Comparison of ENCODE assay signal across 20 mouse cellular contexts in the genomic region with DNA sequence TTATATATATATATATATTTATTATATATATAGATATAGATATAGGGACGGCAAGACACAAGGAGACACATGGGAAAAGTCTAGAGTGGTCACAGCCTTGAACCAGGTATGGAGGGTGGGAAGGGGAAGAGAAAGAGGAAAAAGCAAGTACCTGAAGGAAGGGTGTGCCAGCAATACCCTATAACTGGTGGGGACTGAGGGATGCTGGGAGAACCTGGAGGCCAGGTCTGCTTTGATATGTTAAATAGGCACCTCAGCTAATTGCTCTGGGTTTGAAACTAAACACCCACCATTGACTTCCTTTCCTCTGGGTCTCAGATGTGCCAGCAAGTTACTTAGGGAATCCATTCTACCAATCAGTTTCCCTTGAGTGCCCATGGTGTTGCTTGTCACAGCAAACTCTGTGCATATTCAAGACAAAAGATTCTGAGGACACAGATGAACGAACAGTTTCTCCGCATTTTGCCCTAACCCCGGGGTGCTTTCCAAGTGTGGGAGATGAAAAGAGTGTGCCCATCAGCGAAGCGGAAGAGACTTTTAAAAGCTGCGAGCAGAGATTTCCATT. TPM values are rescaled to one million over a fixed set of nuclear protein-coding genes. Genes with fewer than 3 reads are reported as not detected.
DNase-seq lines count a peak whose midpoint lies in the region; ATAC-seq and TF ChIP-seq lines count a peak whose summit lies in the region.
"Had no signal": no experiment of that assay in that cellular context is flagged by ENCODE, and none has a peak within 500 bp of the region (broad histone marks: within the 10 kb centered on the region; RNA-seq: fewer than 3 reads in every experiment).

No protein-coding gene starts in this region.

- peak overlapping the region; percentile 10; the same call in 1 of the 2 replicates for H3K4me2 ChIP-seq in kidney, embryonic 14.5 days (replicated peaks; ENCODE audit: low read depth, low read length)
- H3K4me2 ChIP-seq in forebrain, embryonic 16.5 days (ENCODE audit: low read length): peak overlapping the region; percentile 47
- no peak overlapping the region for H3K4me2 ChIP-seq in heart, embryonic 12.5 days
- H3K4me2 ChIP-seq: liver, embryonic 15.5 days; stomach, embryonic 15.5 days had no signal

- no peak overlapping the region for H3K4me3 ChIP-seq in kidney, embryonic 14.5 days (ENCODE audit: low read length)
- H3K4me3 ChIP-seq in testis, adult 2 months (ENCODE audit: control insufficient read depth, low read depth, low read length): peak overlapping the region; percentile 53; the same call in 1 of the 2 replicates
- peak overlapping the region; percentile 10; the same call in 1 of the 2 replicates for H3K4me3 ChIP-seq in forebrain, embryonic 16.5 days (replicated peaks; ENCODE audit: low read length)
- no peak overlapping the region for H3K4me3 ChIP-seq in heart, embryonic 12.5 days
- H3K4me3 ChIP-seq: liver, embryonic 15.5 days; megakaryocyte, embryonic 14.5 days; myocyte; stomach, embryonic 15.5 days had no signal

- no peak for TF ChIP-seq CTCF in testis, adult 2 months (IDR thresholded peaks at IDR 0.05; ENCODE audit: control insufficient read depth, insufficient read depth, insufficient replicate concordance, low read depth, low read length)

- H3K27me3 ChIP-seq in kidney, embryonic 14.5 days (ENCODE audit: control insufficient read depth, insufficient read depth, low read length): no peaks in the 10 kb centered on the region
- H3K27me3 ChIP-seq in testis, adult 2 months (ENCODE audit: control insufficient read depth, insufficient read depth, low read length): no peaks in the 10 kb centered on the region
- no peaks in the 10 kb centered on the region for H3K27me3 ChIP-seq in forebrain, embryonic 16.5 days (replicated peaks; ENCODE audit: control insufficient read depth, insufficient read depth, low read length)
- no peaks in the 10 kb centered on the region for H3K27me3 ChIP-seq in heart, embryonic 12.5 days (replicated peaks)
- H3K27me3 ChIP-seq: liver, embryonic 15.5 days; megakaryocyte, embryonic 14.5 days; stomach, embryonic 15.5 days had no signal

- WGBS in kidney, embryonic 14.5 days: 44% methylated on average over 7 of the region's 7 CpGs
- WGBS in forebrain, embryonic 16.5 days: 21% methylated on average over 7 of the region's 7 CpGs
- WGBS in heart, embryonic 12.5 days: 58% methylated on average over 7 of the region's 7 CpGs

- DNase-seq in kidney, adult 9 months: no peak
- no peak for DNase-seq in testis, postnatal 14 days (ENCODE audit: low spot score)
- no peak for DNase-seq in lung, postnatal 4 days
- DNase-seq in left cerebral cortex, postnatal 14 days (ENCODE audit: low spot score in 2 of 2): no peak
- DNase-seq: cerebellum, postnatal 10 days; embryo, embryonic 11 days; gastrocnemius, postnatal 25 days; heart, postnatal 14 days; lung, postnatal 10 days; spleen, adult 18-20 months; thymus, postnatal 14 days had no signal

- intact Hi-C loops in left cerebral cortex, postnatal 14 days (cut with DNase I): no loop called here

- no peaks in the 10 kb centered on the region for H3K9me3 ChIP-seq in kidney, embryonic 14.5 days (ENCODE audit: control insufficient read depth, low read length)
- no peaks in the 10 kb centered on the region for H3K9me3 ChIP-seq in forebrain, embryonic 16.5 days (ENCODE audit: control insufficient read depth, low read length)
- H3K9me3 ChIP-seq in heart, embryonic 12.5 days (replicated peaks): no peaks in the 10 kb centered on the region
- H3K9me3 ChIP-seq: liver, embryonic 15.5 days; stomach, embryonic 15.5 days had no signal

- TF ChIP-seq POLR2A in testis, adult 2 months (IDR thresholded peaks at IDR 0.05; ENCODE audit: control insufficient read depth, low read depth, low read length): no peak

- H3K27ac ChIP-seq in kidney, embryonic 14.5 days (ENCODE audit: low read depth, low read length): no peak overlapping the region
- H3K27ac ChIP-seq in testis, adult 2 months (ENCODE audit: control insufficient read depth, insufficient read depth, low read depth, low read length): no peak overlapping the region
- no peak overlapping the region for H3K27ac ChIP-seq in forebrain, embryonic 16.5 days (ENCODE audit: low read length)
- H3K27ac ChIP-seq in heart, embryonic 12.5 days (ENCODE audit: poor library complexity, severe bottlenecking): no peak overlapping the region
- H3K27ac ChIP-seq: liver, embryonic 15.5 days; stomach, embryonic 15.5 days had no signal

- no peaks in the 10 kb centered on the region for H3K36me3 ChIP-seq in kidney, embryonic 14.5 days (ENCODE audit: control insufficient read depth, insufficient read depth, low read length)
- no peaks in the 10 kb centered on the region for H3K36me3 ChIP-seq in testis, adult 2 months (ENCODE audit: control insufficient read depth, insufficient read depth, low read length)
- H3K36me3 ChIP-seq in forebrain, embryonic 16.5 days (ENCODE audit: control insufficient read depth, insufficient read depth): no peaks in the 10 kb centered on the region
- no peaks in the 10 kb centered on the region for H3K36me3 ChIP-seq in heart, embryonic 12.5 days
- H3K36me3 ChIP-seq: liver, embryonic 15.5 days; stomach, embryonic 15.5 days had no signal

- peak; percentile 55; the same call in 1 of the 2 replicates for ATAC-seq in kidney, embryonic 14.5 days (ENCODE audit: low FRiP score, low TSS enrichment)
- ATAC-seq in forebrain, embryonic 16.5 days: peak; percentile 55; the same call in 1 of the 2 replicates
- no peak for ATAC-seq in heart, embryonic 12.5 days (ENCODE audit: insufficient number of reproducible peaks, low FRiP score)
- ATAC-seq: intestine, embryonic 16.5 days had no signal

- no peaks in the 10 kb centered on the region for H3K4me1 ChIP-seq in kidney, embryonic 14.5 days (ENCODE audit: control insufficient read depth, insufficient read depth, low read length)
- no peaks in the 10 kb centered on the region for H3K4me1 ChIP-seq in testis, adult 2 months (ENCODE audit: control insufficient read depth, insufficient read depth, low read length)
- peaks cover 5% of the 10 kb centered on the region; the same call in 1 of the 2 replicates for H3K4me1 ChIP-seq in forebrain, embryonic 16.5 days (replicated peaks; ENCODE audit: control insufficient read depth, insufficient read depth, low read length)
- H3K4me1 ChIP-seq in heart, embryonic 12.5 days (replicated peaks): no peaks in the 10 kb centered on the region
- H3K4me1 ChIP-seq: liver, embryonic 15.5 days; megakaryocyte, embryonic 14.5 days; stomach, embryonic 15.5 days had no signal

- no peak overlapping the region for H3K9ac ChIP-seq in kidney, embryonic 14.5 days (ENCODE audit: low read depth, low read length)
- H3K9ac ChIP-seq in forebrain, embryonic 16.5 days (replicated peaks; ENCODE audit: low read depth, low read length): no peak overlapping the region
- no peak overlapping the region for H3K9ac ChIP-seq in heart, embryonic 12.5 days
- H3K9ac ChIP-seq: liver, embryonic 15.5 days; stomach, embryonic 15.5 days had no signal

RNA-seq across cellular contexts. Expression of gene Gpc6, which starts 42.6 kb away (rescaled TPM):
- polyA plus RNA-seq in kidney, embryonic 14.5 days (2014; fragmentation: Nextera tagmentation; extraction: Ambion mirVana): 52.0 and 71.8 TPM in 2 replicates
- polyA plus RNA-seq in testis, adult 2 months (2012; rRNA removed): 0.35 and 0.63 TPM in 2 replicates
- polyA plus RNA-seq in forebrain, embryonic 16.5 days (2015; fragmentation: Nextera tagmentation; extraction: Ambion mirVana): 17.2 and 18.2 TPM in 2 replicates
- polyA plus RNA-seq in heart, embryonic 12.5 days (2016; fragmentation: Nextera tagmentation; extraction: Ambion mirVana): 15.9 and 17.0 TPM in 2 replicates
- 10 to 100 TPM; 22.7 to 30.5 TPM for total RNA-seq in left cerebral cortex, postnatal 14 days (2021)

Comparison
In these comparisons a context has a peak if more than half of its experiments do, and no peak if none do; other contexts are left out.
1. H3K4me3 ChIP-seq: peak in testis, adult 2 months (single experiment) and forebrain, embryonic 16.5 days (single experiment); none in kidney, embryonic 14.5 days (single experiment) and heart, embryonic 12.5 days (single experiment).
2. RNA of gene Gpc6, which starts 42.6 kb away (polyA plus RNA-seq): 52.0 to 71.8 TPM in kidney, embryonic 14.5 days, 17.2 to 18.2 TPM in forebrain, embryonic 16.5 days and 15.9 to 17.0 TPM in heart, embryonic 12.5 days; 0.35 to 0.63 TPM in testis, adult 2 months; every median in the first group is over 10 times any median in the second.